11 mouse cellular contexts compared by ENCODE assay signal in the genomic region with DNA sequence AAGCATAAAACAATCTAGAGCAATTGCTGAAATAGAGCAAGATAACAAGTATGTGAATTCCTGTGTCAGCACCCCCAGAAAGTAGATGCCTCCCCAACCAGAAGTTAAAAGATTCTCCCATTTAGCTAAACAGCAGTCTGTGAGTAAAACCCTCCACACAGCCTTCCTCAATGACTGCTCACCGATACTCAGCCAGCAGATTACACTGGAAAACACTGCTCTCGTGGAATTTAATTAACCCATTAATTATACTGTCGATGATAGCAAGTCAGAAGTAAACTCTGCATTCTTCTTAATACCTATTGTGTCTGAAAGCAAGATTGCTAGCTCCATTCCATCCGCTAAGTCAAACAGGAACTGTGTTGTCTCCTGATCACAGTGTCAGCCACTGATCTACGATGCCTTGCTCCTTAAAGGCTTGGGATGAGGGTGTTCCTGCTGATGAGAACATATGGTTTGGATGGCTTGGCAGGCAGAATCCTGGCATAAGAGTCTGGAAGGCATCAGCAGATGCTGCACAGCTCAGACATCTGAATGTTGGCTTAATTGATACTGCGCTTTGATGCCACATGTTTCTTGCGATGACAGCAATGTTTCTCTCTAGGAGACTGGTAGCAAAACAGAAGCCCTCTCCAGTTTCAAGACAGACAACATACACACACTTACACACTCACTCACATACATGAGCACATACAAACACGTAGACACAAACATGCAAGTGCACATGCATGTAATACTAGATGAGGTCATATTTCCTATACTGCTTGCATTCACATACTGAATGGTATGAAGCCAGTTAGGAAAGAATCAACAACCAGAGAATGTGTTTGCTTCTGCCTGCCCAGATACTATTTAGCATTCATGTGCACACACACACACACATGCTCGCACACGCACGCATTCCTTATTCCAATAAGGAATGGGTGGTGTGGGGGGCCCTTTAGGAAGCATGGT.
A peak's percentile ranks its signal among the peaks of the same experiment; 100 is the strongest.
DNase-seq lines count a peak whose midpoint lies in the region; ATAC-seq and TF ChIP-seq lines count a peak whose summit lies in the region.
"Had no signal": no experiment of that assay in that cellular context is flagged by ENCODE, and none has a peak within 500 bp of the region (broad histone marks: within the 10 kb centered on the region; RNA-seq: fewer than 3 reads in every experiment).

No protein-coding gene starts in this region.

- DNase-seq in brain, embryonic 14.5 days (ENCODE audit: low read depth) = peak; percentile 93
- peak; percentile 71 to 74 for DNase-seq in layer of hippocampus, adult 8-10 months (ENCODE audit: low spot score in 2 of 2)
- DNase-seq in midbrain, embryonic 14.5 days = peak; percentile 40
- DNase-seq in kidney, postnatal 4 days = no peak
- no peak for DNase-seq in Muller cell, postnatal 12 days (ENCODE audit: inconsistent ontology term)
- DNase-seq: adrenal gland, adult 2 months; cerebellum, adult 9-11 months; kidney, postnatal 14 days had no signal

- 39% methylated on average over 11 of the region's 11 CpGs for WGBS in forebrain, embryonic 15.5 days
- whole genome bisulfite sequencing in midbrain, embryonic 14.5 days = 73% methylated on average over 11 of the region's 11 CpGs
- 71% methylated on average over 11 of the region's 11 CpGs for WGBS in kidney, embryonic 15.5 days

- H3K9me3 ChIP-seq in forebrain, embryonic 15.5 days = no peaks in the 10 kb centered on the region
- H3K9me3 ChIP-seq in midbrain, embryonic 14.5 days (ENCODE audit: control insufficient read depth, low read length) = no peaks in the 10 kb centered on the region
- H3K9me3 ChIP-seq in kidney, embryonic 15.5 days (replicated peaks) = no peaks in the 10 kb centered on the region

- no peak overlapping the region for H3K4me3 ChIP-seq in forebrain, embryonic 15.5 days
- H3K4me3 ChIP-seq in midbrain, embryonic 14.5 days (replicated peaks; ENCODE audit: low read depth, low read length) = no peak overlapping the region
- no peak overlapping the region for H3K4me3 ChIP-seq in kidney, embryonic 15.5 days (replicated peaks)

- H3K4me2 ChIP-seq in forebrain, embryonic 15.5 days (replicated peaks) = no peak overlapping the region
- no peak overlapping the region for H3K4me2 ChIP-seq in midbrain, embryonic 14.5 days (ENCODE audit: low read length)
- no peak overlapping the region for H3K4me2 ChIP-seq in kidney, embryonic 15.5 days

- peak overlapping the region; percentile 57 for H3K27ac ChIP-seq in forebrain, embryonic 15.5 days (replicated peaks)
- H3K27ac ChIP-seq in midbrain, embryonic 14.5 days (replicated peaks; ENCODE audit: low read depth, low read length) = 0 out of 2 replicates have a peak overlapping the region, but pooled peaks have one; percentile 41
- no peak overlapping the region for H3K27ac ChIP-seq in kidney, embryonic 15.5 days
- H3K27ac ChIP-seq: liver, embryonic 14.5 days had no signal

- TF ChIP-seq POLR2A in brain, embryonic 14.5 days (IDR thresholded peaks at IDR 0.05; ENCODE audit: borderline replicate concordance, extremely low read depth, insufficient read depth, insufficient read length, poor library complexity, severe bottlenecking) = no peak

- H3K27me3 ChIP-seq in forebrain, embryonic 15.5 days = no peaks in the 10 kb centered on the region
- H3K27me3 ChIP-seq in midbrain, embryonic 14.5 days (ENCODE audit: control insufficient read depth, insufficient read depth, low read length) = no peaks in the 10 kb centered on the region
- H3K27me3 ChIP-seq in kidney, embryonic 15.5 days = no peaks in the 10 kb centered on the region

- no peak overlapping the region for H3K9ac ChIP-seq in forebrain, embryonic 15.5 days (replicated peaks)
- no peak overlapping the region for H3K9ac ChIP-seq in midbrain, embryonic 14.5 days (replicated peaks; ENCODE audit: low read length)
- no peak overlapping the region for H3K9ac ChIP-seq in kidney, embryonic 15.5 days
- H3K9ac ChIP-seq: liver, embryonic 14.5 days had no signal

- ATAC-seq in forebrain, embryonic 15.5 days (replicated peaks) = peak; percentile 91
- ATAC-seq in midbrain, embryonic 14.5 days (ENCODE audit: low FRiP score, low TSS enrichment) = 0 out of 2 replicates have a peak, but pooled peaks have one; percentile 31
- no peak for ATAC-seq in kidney, embryonic 15.5 days (replicated peaks; ENCODE audit: low FRiP score)

- no peak for TF ChIP-seq CTCF in brain, embryonic 14.5 days (IDR thresholded peaks at IDR 0.05; ENCODE audit: borderline replicate concordance, extremely low read depth, insufficient read depth, insufficient read length)

- H3K36me3 ChIP-seq in forebrain, embryonic 15.5 days = no peaks in the 10 kb centered on the region
- no peaks in the 10 kb centered on the region for H3K36me3 ChIP-seq in midbrain, embryonic 14.5 days (ENCODE audit: control insufficient read depth, insufficient read depth, low read length)
- H3K36me3 ChIP-seq in kidney, embryonic 15.5 days = no peaks in the 10 kb centered on the region

- H3K4me1 ChIP-seq in forebrain, embryonic 15.5 days = peaks cover 37% of the 10 kb centered on the region
- peaks cover 32% of the 10 kb centered on the region for H3K4me1 ChIP-seq in midbrain, embryonic 14.5 days (ENCODE audit: control insufficient read depth, insufficient read depth, low read length)
- H3K4me1 ChIP-seq in kidney, embryonic 15.5 days = no peaks in the 10 kb centered on the region

Comparison
In these comparisons a context has a peak if more than half of its experiments do, and no peak if none do; other contexts are left out.
1. DNase-seq: peak in brain, embryonic 14.5 days (single experiment), layer of hippocampus, adult 8-10 months (2 of 2) and midbrain, embryonic 14.5 days (single experiment); none in kidney, postnatal 4 days (0 of 2) and Muller cell, postnatal 12 days (single experiment).